ENCODE assay signal across 20 mouse cellular contexts in the genomic region with DNA sequence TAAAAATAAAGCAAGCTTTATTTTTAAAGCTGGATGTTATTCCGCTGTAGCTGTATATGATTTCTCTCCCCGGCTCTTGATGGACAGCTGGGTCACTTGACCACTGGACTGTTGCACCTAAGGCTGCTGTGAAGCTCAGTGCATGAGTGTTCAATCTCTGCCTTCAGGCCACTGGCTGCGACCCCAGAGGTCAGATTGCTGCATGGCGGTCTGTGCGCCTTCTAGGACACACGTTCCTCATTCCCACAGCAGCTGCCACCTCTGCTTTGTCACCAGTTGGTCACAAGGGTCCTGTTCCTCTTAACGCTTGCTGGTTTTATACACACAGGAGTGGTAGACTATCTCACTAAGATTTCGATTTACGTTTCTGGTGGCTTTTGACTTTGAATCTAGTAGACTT. TPM values are rescaled to one million over a fixed set of nuclear protein-coding genes. Genes with fewer than 3 reads are reported as not detected.
DNase-seq lines count a peak whose midpoint lies in the region; ATAC-seq and TF ChIP-seq lines count a peak whose summit lies in the region.
"Had no signal": no experiment of that assay in that cellular context is flagged by ENCODE, and none has a peak within 500 bp of the region (broad histone marks: within the 10 kb centered on the region; RNA-seq: fewer than 3 reads in every experiment).

No protein-coding gene starts in this region.

- no peak overlapping the region for H3K4me2 ChIP-seq in liver, embryonic 16.5 days (ENCODE audit: low read depth, low read length)
- no peak overlapping the region for H3K4me2 ChIP-seq in lung, postnatal 0 days (replicated peaks; ENCODE audit: low read depth, low read length)
- no peak overlapping the region for H3K4me2 ChIP-seq in forebrain, embryonic 15.5 days (replicated peaks)
- H3K4me2 ChIP-seq: forebrain, embryonic 13.5 days; intestine, embryonic 15.5 days; liver, embryonic 11.5 days; midbrain, embryonic 13.5 days; neural tube, embryonic 13.5 days had no signal

- TF ChIP-seq EP300 in lung, postnatal 0 days (IDR thresholded peaks at IDR 0.05) = no peak

- 74% methylated on average over 9 of the region's 9 CpGs for WGBS in heart, embryonic 10.5 days
- 67% methylated on average over 9 of the region's 9 CpGs for WGBS in liver, embryonic 16.5 days (ENCODE audit: insufficient replicate concordance)
- WGBS in lung, postnatal 0 days = 67% methylated on average over 9 of the region's 9 CpGs
- WGBS in forebrain, embryonic 15.5 days = 88% methylated on average over 9 of the region's 9 CpGs

- no peak overlapping the region for H3K27ac ChIP-seq in heart, embryonic 10.5 days
- H3K27ac ChIP-seq in liver, embryonic 16.5 days (ENCODE audit: low read length) = no peak overlapping the region
- H3K27ac ChIP-seq in lung, postnatal 0 days (ENCODE audit: low read length) = no peak overlapping the region
- H3K27ac ChIP-seq in forebrain, embryonic 15.5 days (replicated peaks) = no peak overlapping the region
- H3K27ac ChIP-seq: forebrain, embryonic 13.5 days; intestine, embryonic 15.5 days; limb, embryonic 10.5 days; midbrain, embryonic 13.5 days; neural tube, embryonic 13.5 days had no signal

- ATAC-seq in liver, embryonic 16.5 days (ENCODE audit: low read depth) = peak; percentile 71
- peak; percentile 18; the same call in 1 of the 2 replicates for ATAC-seq in lung, postnatal 0 days
- no peak for ATAC-seq in forebrain, embryonic 15.5 days (replicated peaks)
- ATAC-seq: forebrain, embryonic 13.5 days; intestine, embryonic 15.5 days; midbrain, embryonic 13.5 days had no signal

- peak; percentile 92 for DNase-seq in heart, adult 11 months
- DNase-seq in heart, embryonic 10.5 days (ENCODE audit: low spot score) = no peak
- DNase-seq in liver = no peak
- DNase-seq in lung, postnatal 0 days (ENCODE audit: low spot score) = peak; percentile 40
- DNase-seq in mesoderm, embryonic 11.5 days (ENCODE audit: low read depth, low spot score) = peak; percentile 35
- no peak for DNase-seq in testis, postnatal 10 days (ENCODE audit: low spot score)
- DNase-seq: adrenal gland, postnatal 10 days; cerebellum, adult 11 months; cerebellum, postnatal 14 days; gastrocnemius, postnatal 25 days; right cerebral cortex, postnatal 14 days had no signal

- H3K4me1 ChIP-seq in heart, embryonic 10.5 days = peaks cover 14% of the 10 kb centered on the region; the same call in 1 of the 2 replicates
- no peaks in the 10 kb centered on the region; the same call in 1 of the 2 replicates for H3K4me1 ChIP-seq in liver, embryonic 16.5 days (ENCODE audit: control insufficient read depth, low read depth, low read length)
- no peaks in the 10 kb centered on the region for H3K4me1 ChIP-seq in lung, postnatal 0 days (ENCODE audit: insufficient read depth, low read depth, low read length)
- no peaks in the 10 kb centered on the region for H3K4me1 ChIP-seq in forebrain, embryonic 15.5 days
- H3K4me1 ChIP-seq: forebrain, embryonic 13.5 days; intestine, embryonic 15.5 days; limb, embryonic 10.5 days; midbrain, embryonic 13.5 days had no signal

- no peaks in the 10 kb centered on the region for H3K9me3 ChIP-seq in heart, embryonic 10.5 days
- H3K9me3 ChIP-seq in liver, embryonic 16.5 days (replicated peaks; ENCODE audit: control insufficient read depth, low read length) = no peaks in the 10 kb centered on the region
- H3K9me3 ChIP-seq in lung, postnatal 0 days (ENCODE audit: low read length) = no peaks in the 10 kb centered on the region
- no peaks in the 10 kb centered on the region for H3K9me3 ChIP-seq in forebrain, embryonic 15.5 days
- H3K9me3 ChIP-seq: forebrain, embryonic 13.5 days; intestine, embryonic 15.5 days; limb, embryonic 10.5 days; midbrain, embryonic 13.5 days; neural tube, embryonic 13.5 days had no signal

- no peak overlapping the region for H3K4me3 ChIP-seq in heart, embryonic 10.5 days
- no peak overlapping the region for H3K4me3 ChIP-seq in liver, embryonic 16.5 days (ENCODE audit: low read depth, low read length)
- H3K4me3 ChIP-seq in lung, postnatal 0 days (ENCODE audit: low read depth, low read length) = no peak overlapping the region
- H3K4me3 ChIP-seq in forebrain, embryonic 15.5 days = no peak overlapping the region
- H3K4me3 ChIP-seq: erythroblast, embryonic 14.5 days; forebrain, embryonic 13.5 days; intestine, embryonic 15.5 days; limb, embryonic 10.5 days; midbrain, embryonic 13.5 days; neural tube, embryonic 13.5 days had no signal

- peaks cover 97% of the 10 kb centered on the region for H3K36me3 ChIP-seq in heart, embryonic 10.5 days
- peaks cover 22% of the 10 kb centered on the region for H3K36me3 ChIP-seq in liver, embryonic 16.5 days (ENCODE audit: control insufficient read depth, insufficient read depth)
- peaks cover 67% of the 10 kb centered on the region for H3K36me3 ChIP-seq in lung, postnatal 0 days (ENCODE audit: insufficient read depth, low read length)
- peaks cover 99% of the 10 kb centered on the region for H3K36me3 ChIP-seq in forebrain, embryonic 15.5 days

- no peak overlapping the region for H3K9ac ChIP-seq in liver, embryonic 16.5 days (ENCODE audit: low read depth, low read length)
- no peak overlapping the region for H3K9ac ChIP-seq in lung, postnatal 0 days (replicated peaks; ENCODE audit: low read depth)
- H3K9ac ChIP-seq in forebrain, embryonic 15.5 days (replicated peaks) = no peak overlapping the region
- H3K9ac ChIP-seq: forebrain, embryonic 13.5 days; intestine, embryonic 15.5 days; midbrain, embryonic 13.5 days; neural tube, embryonic 13.5 days had no signal

- no peaks in the 10 kb centered on the region for H3K27me3 ChIP-seq in heart, embryonic 10.5 days (ENCODE audit: insufficient read depth, poor library complexity, severe bottlenecking)
- no peaks in the 10 kb centered on the region for H3K27me3 ChIP-seq in liver, embryonic 16.5 days (ENCODE audit: control insufficient read depth, insufficient read depth, low read depth, low read length)
- H3K27me3 ChIP-seq in lung, postnatal 0 days (replicated peaks; ENCODE audit: insufficient read depth, low read length) = no peaks in the 10 kb centered on the region
- H3K27me3 ChIP-seq in forebrain, embryonic 15.5 days = no peaks in the 10 kb centered on the region
- H3K27me3 ChIP-seq: forebrain, embryonic 13.5 days; intestine, embryonic 15.5 days; midbrain, embryonic 13.5 days; neural tube, embryonic 13.5 days had no signal

- TF ChIP-seq CTCF in lung, postnatal 0 days (IDR thresholded peaks at IDR 0.05) = no peak

RNA-seq across cellular contexts. Expression of gene Mrnip, which starts 20.1 kb away (rescaled TPM):
- polyA plus RNA-seq in heart, embryonic 10.5 days (2016; fragmentation: Nextera tagmentation; extraction: Ambion mirVana) = 15.6 and 21.7 TPM in 2 replicates
- polyA plus RNA-seq in liver, embryonic 16.5 days (2015; fragmentation: Nextera tagmentation; extraction: Ambion mirVana) = 7.9 and 8.6 TPM in 2 replicates
- polyA plus RNA-seq in lung, postnatal 0 days (2015; fragmentation: Nextera tagmentation; extraction: Ambion mirVana) = 6.9 and 9.0 TPM in 2 replicates
- polyA plus RNA-seq in forebrain, embryonic 15.5 days (2015; fragmentation: Nextera tagmentation; extraction: Ambion mirVana) = 28.6 and 31.9 TPM in 2 replicates

RNA-seq across cellular contexts. Expression of gene Tbc1d9b, which starts 23.0 kb away (rescaled TPM):
- 29.5 and 36.5 TPM in 2 replicates for polyA plus RNA-seq in heart, embryonic 10.5 days (2016; fragmentation: Nextera tagmentation; extraction: Ambion mirVana)
- polyA plus RNA-seq in liver, embryonic 16.5 days (2015; fragmentation: Nextera tagmentation; extraction: Ambion mirVana) = 12.9 and 13.1 TPM in 2 replicates
- 26.1 and 27.4 TPM in 2 replicates for polyA plus RNA-seq in lung, postnatal 0 days (2015; fragmentation: Nextera tagmentation; extraction: Ambion mirVana)
- 37.0 and 37.5 TPM in 2 replicates for polyA plus RNA-seq in forebrain, embryonic 15.5 days (2015; fragmentation: Nextera tagmentation; extraction: Ambion mirVana)

RNA-seq across cellular contexts. Expression of gene Sqstm1, which starts 56.5 kb away (rescaled TPM):
- polyA plus RNA-seq in heart, embryonic 10.5 days (2016; fragmentation: Nextera tagmentation; extraction: Ambion mirVana) = 193 TPM in 2 replicates
- 165 and 182 TPM in 2 replicates for polyA plus RNA-seq in liver, embryonic 16.5 days (2015; fragmentation: Nextera tagmentation; extraction: Ambion mirVana)
- 405 and 426 TPM in 2 replicates for polyA plus RNA-seq in lung, postnatal 0 days (2015; fragmentation: Nextera tagmentation; extraction: Ambion mirVana)
- polyA plus RNA-seq in forebrain, embryonic 15.5 days (2015; fragmentation: Nextera tagmentation; extraction: Ambion mirVana) = 285 and 303 TPM in 2 replicates

RNA-seq across cellular contexts. Expression of gene Mgat4b, which starts 56.5 kb away (rescaled TPM):
- 17.3 and 20.1 TPM in 2 replicates for polyA plus RNA-seq in heart, embryonic 10.5 days (2016; fragmentation: Nextera tagmentation; extraction: Ambion mirVana)
- 2.2 and 3.1 TPM in 2 replicates for polyA plus RNA-seq in liver, embryonic 16.5 days (2015; fragmentation: Nextera tagmentation; extraction: Ambion mirVana)
- 43.4 and 44.4 TPM in 2 replicates for polyA plus RNA-seq in lung, postnatal 0 days (2015; fragmentation: Nextera tagmentation; extraction: Ambion mirVana)
- 40.3 and 46.3 TPM in 2 replicates for polyA plus RNA-seq in forebrain, embryonic 15.5 days (2015; fragmentation: Nextera tagmentation; extraction: Ambion mirVana)

Comparison
In these comparisons a context has a peak if more than half of its experiments do, and no peak if none do; other contexts are left out.
1. DNase-seq: peak in heart, adult 11 months (single experiment), lung, postnatal 0 days (single experiment) and mesoderm, embryonic 11.5 days (single experiment); none in heart, embryonic 10.5 days (single experiment), liver (single experiment) and testis, postnatal 10 days (single experiment).